Mouse (Mus musculus) mouse embryonic stem cell (cell line): ENCODE results near the gene Mthfr.
"Not testable (repeated sequence)": the region's sequence is repeated elsewhere in the genome, so short reads cannot be mapped to it uniquely, and the experiment has no call there.

Experiments
- in situ Hi-C, 2 experiments: fragments of 300-500 bp; cut with MboI; formaldehyde crosslinking; loops; 1 replicate in 1 of 2; 3 replicates in 1 of 2; pipeline ENCODE4 v1.14.3; 2019 to 2020; ENCODE audit warnings: low sequenced_read_pairs in 2 of 2, low pct_unique_long_range_greater_than_20kb in 1 of 2, mixed read lengths in 1 of 2; ENCODE audit not compliant: unreplicated experiment in 1 of 2

The Mthfr gene

DNA sequence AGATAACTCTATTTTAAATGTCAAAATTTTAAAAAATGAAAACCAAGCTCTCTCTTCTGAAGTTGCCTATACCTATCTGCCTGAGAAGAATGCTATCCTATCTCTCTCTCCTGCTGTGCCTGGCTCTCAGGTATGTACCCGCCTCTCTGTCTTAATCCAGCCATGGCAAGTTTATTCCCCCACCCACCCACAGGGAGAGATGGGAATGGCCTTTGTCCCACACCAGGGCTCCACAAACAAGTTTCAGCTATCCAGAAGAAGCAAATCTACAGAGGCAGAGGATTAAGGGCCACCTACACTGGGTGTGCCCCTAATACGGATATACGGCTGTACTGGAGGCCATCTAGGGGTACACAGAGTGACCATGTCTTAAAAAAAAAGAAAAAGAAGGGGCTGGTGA is 3.4 kb upstream of the Mthfr start:
- in situ Hi-C loops, result loop anchor here in 1 of 2 experiments (25.0 kb wide), 1 partner anchor 552 kb away; the partner anchor contains the start of gene Srm

DNA sequence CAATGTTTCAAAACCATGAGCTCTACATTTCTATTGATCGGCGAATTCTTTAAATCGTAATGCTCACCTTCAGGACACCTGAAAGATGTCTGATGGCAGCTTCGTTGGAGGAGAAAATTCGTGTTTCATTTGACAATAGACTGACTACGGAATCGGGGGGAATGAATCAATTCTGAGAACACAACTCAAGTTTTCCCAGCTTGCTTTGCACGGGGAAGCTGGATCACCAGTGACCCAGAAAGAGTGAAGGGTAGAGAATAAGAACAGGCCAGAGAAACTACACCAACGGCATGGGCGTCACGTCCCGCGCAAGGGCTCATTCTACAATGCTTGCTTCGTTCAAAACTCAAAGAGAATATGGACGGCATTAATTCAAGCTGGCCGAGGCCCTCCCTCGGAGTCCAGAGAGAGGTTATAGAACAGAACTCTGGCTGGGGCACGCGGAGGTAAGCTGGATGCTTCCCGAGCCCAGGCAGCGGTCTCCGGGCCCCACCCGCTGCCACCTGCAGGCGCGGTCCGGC is 738 bp upstream of the Mthfr start:
- in situ Hi-C loops, result loop anchor here in 1 of 2 experiments (25.0 kb wide), 1 partner anchor 549 kb away; the partner anchor contains the start of gene Srm

- in situ Hi-C loops, result loop anchor here in 1 of 2 experiments (25.0 kb wide), 1 partner anchor 548 kb away; the partner anchor contains the start of gene Srm
Measured at GRCm38 (mm10) chr4:148039254-148040028, 564 bp downstream of the Mthfr start.

DNA sequence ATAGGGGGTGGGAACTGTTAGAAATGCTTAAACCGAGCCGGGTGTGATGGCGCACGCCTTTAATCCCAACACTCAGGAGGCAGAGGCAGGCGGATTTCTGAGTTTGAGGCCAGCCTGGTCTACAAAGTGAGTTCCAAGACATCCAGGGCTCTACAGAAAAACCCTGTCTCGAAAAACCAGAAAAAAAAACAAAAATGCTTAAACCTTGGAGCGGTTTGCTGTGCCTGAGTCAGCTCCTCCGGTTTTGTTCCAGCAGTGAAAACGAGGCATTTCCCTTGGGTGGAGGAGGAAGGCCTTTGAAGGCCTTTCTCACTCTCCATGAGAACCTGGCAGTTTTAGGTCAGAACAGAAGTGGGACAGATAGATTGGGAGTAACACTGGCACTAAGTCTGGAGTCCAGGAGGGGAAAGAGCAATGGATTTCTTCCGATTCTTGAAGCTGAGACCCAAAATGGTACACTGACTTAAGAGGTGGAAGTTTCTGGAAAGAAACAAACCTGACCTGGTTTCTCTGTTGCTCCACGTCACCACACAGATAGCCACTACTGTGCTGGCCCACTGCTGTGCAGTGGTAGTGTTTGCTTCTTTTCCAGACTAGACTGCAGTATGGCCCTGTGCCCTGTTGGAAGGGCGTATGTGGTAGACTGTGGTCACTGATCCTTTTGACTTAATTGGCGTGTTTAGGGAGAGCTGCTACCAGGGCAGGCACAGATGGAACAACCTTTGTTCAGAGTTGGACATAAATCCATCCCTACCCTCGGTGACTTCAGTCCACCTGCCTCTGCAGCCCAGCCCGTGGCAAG is 1.4 kb downstream of the Mthfr start:
- in situ Hi-C loops, result loop anchor here in 1 of 2 experiments (25.0 kb wide), 1 partner anchor 547 kb away; the partner anchor contains the start of gene Srm

DNA sequence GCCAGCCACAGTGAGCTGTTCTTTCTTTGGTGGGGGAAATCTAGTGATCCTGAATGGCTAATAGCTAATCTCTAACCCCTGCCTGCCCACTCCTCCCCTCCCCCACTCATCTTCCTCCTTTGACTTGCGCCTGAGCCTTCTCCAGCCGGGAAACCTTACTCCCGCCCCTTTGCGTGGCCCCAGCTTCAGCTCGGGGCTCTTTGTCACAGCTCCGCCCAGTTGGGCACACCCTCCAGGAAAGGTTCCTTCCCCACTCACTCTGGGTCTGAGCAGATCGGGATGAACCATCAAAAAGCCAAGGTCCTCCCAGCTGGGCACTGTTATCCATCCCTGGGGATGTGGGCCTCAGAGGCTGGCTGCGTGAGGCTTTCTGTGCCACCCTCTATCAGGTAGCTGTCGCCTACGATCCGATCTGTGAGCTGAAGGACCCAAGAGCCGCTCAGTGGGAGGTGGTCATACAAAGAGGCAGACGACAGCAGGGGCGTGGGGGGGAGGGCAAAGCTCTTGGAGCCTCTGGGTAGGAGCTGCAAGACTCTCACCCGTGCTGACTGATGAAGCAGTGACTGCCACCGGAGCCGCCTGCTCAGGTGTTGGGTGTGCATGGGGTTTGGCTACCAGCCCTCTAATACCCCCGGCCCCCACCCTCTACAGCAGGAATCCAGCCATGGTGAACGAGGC is 2.2 kb downstream of the Mthfr start:
- in situ Hi-C loops, result loop anchor here in 1 of 2 experiments (25.0 kb wide), 1 partner anchor 546 kb away; the partner anchor contains the start of gene Srm

DNA sequence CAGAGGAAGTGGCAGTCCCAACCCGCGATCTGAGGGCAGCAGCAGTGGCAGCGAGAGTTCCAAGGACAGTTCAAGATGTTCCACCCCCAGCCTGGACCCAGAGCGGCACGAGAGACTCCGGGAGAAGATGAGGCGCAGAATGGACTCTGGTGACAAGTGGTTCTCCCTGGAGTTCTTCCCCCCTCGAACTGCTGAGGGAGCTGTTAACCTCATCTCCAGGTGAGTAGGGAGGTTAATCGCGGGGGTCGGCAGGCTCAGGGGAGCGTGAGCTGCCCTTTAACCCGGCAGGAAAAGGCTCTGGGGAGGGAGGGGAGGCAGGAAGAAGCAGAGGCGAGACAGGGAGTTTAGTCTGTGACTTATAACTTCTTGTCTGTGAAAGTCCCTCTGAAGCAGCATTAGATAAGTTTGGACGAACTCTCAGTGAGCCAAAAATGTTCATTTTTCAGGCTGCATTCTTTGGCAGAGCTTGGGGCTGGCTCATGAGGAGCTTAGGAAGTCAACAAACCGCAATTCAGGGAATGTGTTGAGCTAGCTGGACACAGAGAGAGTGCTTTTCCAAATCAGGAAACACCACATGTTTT is 2.8 kb downstream of the Mthfr start:
- in situ Hi-C loops, result loop anchor here in 1 of 2 experiments (25.0 kb wide), 1 partner anchor 546 kb away; the partner anchor contains the start of gene Srm

DNA sequence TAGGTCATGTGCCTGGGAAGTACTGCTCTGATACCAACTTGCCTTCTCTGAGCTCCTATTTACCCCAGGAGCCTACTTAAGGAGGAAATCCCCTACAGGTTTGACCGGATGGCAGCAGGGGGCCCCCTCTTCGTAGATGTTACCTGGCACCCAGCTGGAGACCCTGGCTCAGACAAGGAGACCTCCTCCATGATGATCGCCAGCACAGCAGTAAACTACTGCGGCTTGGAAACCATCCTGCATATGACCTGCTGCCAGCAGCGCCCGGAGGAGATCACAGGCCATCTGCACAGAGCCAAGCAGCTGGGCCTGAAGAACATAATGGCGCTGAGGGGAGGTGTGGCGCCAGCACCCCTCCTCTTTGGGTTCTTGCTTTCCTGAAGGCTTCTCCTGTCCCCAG is 4.5 kb downstream of the Mthfr start:
- in situ Hi-C loops, result loop anchor here in 1 of 2 experiments (25.0 kb wide), 1 partner anchor 544 kb away; the partner anchor contains the start of gene Srm

DNA sequence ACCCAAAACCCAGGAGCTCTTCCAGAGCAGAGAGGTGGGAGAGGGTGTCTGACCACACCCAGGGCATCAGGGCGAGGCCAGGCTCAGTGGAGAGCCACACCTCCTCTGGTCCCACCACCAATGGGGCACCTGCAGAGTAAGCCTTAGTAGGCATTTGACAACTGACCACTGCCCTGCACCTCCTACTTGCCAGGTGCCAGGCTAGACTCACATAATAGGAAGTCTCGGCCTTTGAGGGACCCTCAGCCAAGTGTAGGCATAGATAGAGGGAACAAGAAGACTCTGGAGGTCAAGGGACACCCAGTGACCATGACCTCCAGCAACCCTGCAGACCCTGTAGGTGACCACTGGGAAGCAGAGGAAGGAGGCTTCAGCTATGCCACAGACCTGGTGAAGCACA is 5.2 kb downstream of the Mthfr start:
- in situ Hi-C loops, result loop anchor here in 1 of 2 experiments (25.0 kb wide), 1 partner anchor 543 kb away; the partner anchor contains the start of gene Srm

DNA sequence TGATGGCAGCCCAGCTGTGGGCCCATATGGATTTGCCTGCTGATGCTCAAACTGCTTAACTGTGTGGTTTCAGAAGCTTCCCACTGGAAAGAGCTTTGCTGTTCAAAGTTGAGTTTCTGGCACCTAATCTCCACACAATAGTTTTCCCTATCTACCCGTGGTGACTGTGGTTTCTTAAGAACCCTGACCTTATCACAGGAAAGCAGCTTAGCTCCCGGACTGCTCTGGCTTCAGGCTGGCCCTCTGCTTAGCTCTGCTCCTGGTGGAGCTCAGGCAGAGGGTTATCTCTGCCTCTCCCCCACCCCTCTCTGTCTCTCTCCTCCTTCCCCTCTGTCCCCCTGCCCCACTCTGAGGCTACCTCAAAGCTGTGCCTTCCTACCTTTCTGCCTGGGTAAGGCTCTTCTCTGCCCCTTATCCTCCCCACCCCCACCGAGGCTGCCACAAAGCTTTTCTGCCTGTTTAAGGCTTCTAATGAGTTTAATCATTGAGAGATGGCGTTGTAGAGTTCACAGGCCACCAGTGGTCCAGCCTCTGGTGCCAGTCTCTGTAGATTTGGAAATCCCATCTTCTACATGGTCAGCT is 7.7 kb downstream of the Mthfr start:
- in situ Hi-C loops, result loop anchor here in 1 of 2 experiments (25.0 kb wide), 1 partner anchor 541 kb away; the partner anchor contains the start of gene Srm

DNA sequence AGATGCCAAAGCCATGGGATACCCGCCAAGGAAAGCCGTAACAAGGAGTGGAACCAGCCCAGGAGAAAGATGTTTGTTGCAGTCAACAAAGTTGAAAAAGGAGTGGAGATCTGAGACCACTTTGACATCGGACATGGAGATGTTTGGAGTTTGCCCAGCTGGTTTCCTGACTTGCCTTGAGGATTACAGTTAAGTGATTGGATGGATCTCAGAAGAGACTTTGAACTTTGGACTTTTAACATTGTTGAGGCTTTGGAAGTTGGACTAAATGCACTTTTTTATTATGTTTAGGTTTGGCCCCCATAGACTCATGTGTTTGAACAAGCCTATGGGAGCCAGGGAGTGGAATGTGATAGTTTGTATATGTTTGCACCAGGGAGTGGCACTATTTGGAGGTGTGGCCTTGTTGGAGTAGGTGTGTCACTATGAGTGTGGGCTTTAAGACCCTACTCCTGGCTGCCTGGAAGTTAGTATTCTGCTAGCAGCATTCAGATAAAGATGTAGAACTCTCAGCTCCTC is 11.6 kb downstream of the Mthfr start:
- in situ Hi-C loops, result not testable (repeated sequence)

DNA sequence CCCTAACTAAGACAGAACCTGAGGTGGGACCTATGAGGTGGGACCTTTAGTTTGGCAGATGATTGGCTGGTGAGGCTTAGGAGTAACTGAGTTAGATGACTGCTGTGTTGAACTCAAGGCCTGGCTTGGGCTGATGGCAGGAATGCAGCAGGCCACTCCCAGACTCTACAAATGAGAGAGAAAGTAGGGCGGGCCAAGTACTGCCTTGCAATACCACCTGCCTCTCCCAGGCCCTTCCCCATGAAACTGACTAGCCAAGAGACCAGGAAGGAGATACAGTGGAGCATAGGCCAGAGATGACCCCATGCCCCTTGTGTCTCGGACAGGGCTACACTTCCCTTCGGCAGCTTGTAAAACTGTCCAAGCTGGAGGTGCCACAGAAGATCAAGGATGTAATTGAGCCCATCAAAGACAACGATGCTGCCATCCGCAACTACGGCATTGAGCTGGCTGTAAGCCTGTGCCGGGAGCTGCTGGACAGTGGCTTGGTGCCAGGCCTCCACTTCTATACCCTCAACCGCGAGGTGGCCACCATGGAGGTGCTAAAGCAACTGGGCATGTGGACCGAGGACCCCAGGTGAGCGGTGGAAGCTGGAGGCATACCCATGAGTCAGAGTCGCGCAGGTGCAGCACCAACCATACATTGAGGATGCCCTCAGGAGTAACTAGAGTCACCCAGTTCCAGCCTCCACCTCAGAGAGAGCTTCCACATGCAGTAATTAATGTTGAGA is 12.3 kb downstream of the Mthfr start:
- in situ Hi-C loops, result no loop called here

GRCm38 (mm10) chr4:148051886-148052285 is 13.0 kb downstream of the Mthfr start:
- in situ Hi-C loops, result no loop called here

DNA sequence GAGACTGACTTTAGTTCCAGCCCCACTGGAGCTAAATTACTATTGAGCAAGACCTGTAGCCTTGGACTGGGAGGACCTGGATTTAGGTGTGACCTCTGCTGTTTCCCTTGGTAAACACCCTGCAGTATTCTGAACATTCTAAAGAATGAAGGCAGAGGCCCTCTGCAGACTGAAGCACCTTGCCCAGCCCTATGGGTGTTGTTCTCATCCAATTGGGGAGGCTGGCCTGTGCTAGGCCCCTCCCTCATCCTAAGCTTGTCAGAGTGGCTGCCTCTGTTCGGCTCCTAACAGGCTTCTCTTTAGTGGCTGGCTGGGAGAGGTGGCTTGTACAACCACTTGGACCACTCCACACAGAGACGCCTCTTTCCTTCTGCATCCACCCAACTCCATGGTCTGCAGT is 14.1 kb downstream of the Mthfr start:
- in situ Hi-C loops, result no loop called here

- in situ Hi-C loops, result no loop called here
Measured at GRCm38 (mm10) chr4:148053417-148053920, 14.6 kb downstream of the Mthfr start.

- in situ Hi-C loops, result no loop called here
Measured at GRCm38 (mm10) chr4:148054961-148055695, 16.3 kb downstream of the Mthfr start.

- in situ Hi-C loops, result no loop called here
Measured at GRCm38 (mm10) chr4:148056246-148056645, 17.4 kb downstream of the Mthfr start.
